Mouse (Mus musculus) brain, embryonic 14.5 days (tissue): ENCODE measurements around the gene Zbtb34.

Experiments used
- CTCF ChIP-seq: fragments of 200-500 bp; IDR thresholded peaks from 2 replicates; pipeline ENCODE4 v1.5.1; 2012; ENCODE audit warnings: inconsistent platforms, mild to moderate bottlenecking, moderate library complexity, borderline replicate concordance; ENCODE audit not compliant: insufficient read depth, insufficient read length; ENCODE audit errors: extremely low read depth
- POLR2A ChIP-seq: fragments of 200-500 bp; IDR thresholded peaks from 2 replicates; pipeline ENCODE4 v1.6.1; 2012; ENCODE audit warnings: mild to moderate bottlenecking, inconsistent platforms, borderline replicate concordance; ENCODE audit not compliant: poor library complexity, insufficient read depth, insufficient read length, severe bottlenecking; ENCODE audit errors: extremely low read depth

- TF ChIP-seq POLR2A (no peak), CTCF (no peak)
Observed at GRCm38 (mm10) chr2:33445741-33446140, 14.6 kb upstream of the Zbtb34 start.
